Mouse (Mus musculus) intestine, embryonic 16.5 days (tissue): ENCODE measurements at regions not wholly inside any gene's neighbourhood (a gene's known extent, or its start where the extent isn't known, plus 50 kb on each side); places are given as distances from the start of the nearest gene placed in this dataset.
"Not testable (repeated sequence)": the region's sequence is repeated elsewhere in the genome, so short reads cannot be mapped to it uniquely, and the experiment has no call there.

Experiments used
- ATAC-seq: fragments of 200-750 bp; cut with Nextera tagmentation; 2 replicates; pipeline ENCODE4 v1.8.0; 2017; ENCODE audit warnings: moderate TSS enrichment, moderate library complexity
- H3K27ac ChIP-seq: fragments of 300-500 bp; sonication (generic); 2 replicates; pipeline ENCODE4 v1.5.1; 2014; ENCODE audit warnings: mild to moderate bottlenecking, low read length
- H3K27me3 ChIP-seq: fragments of 300-500 bp; sonication (generic); replicated peaks from 2 replicates; pipeline ENCODE4 v1.6.1; 2014; ENCODE audit warnings: low read length, control low read depth, mixed read lengths; ENCODE audit not compliant: control insufficient read depth, insufficient read depth
- H3K36me3 ChIP-seq: fragments of 300-500 bp; sonication (generic); 2 replicates; pipeline ENCODE4 v1.6.1; 2014; ENCODE audit warnings: low read length, control low read depth; ENCODE audit not compliant: control insufficient read depth, insufficient read depth
- H3K4me1 ChIP-seq: fragments of 300-500 bp; sonication (generic); 2 replicates; pipeline ENCODE4 v1.6.1; 2014; ENCODE audit warnings: low read length, control low read depth, mixed read lengths; ENCODE audit not compliant: control insufficient read depth, insufficient read depth
- H3K4me2 ChIP-seq: fragments of 300-500 bp; sonication (generic); 2 replicates; pipeline ENCODE4 v1.6.1; 2014; ENCODE audit warnings: low read depth, low read length, control low read depth
- H3K4me3 ChIP-seq: fragments of 300-500 bp; sonication (generic); 2 replicates; pipeline ENCODE4 v1.5.1; 2014; ENCODE audit warnings: mild to moderate bottlenecking, low read length
- H3K9ac ChIP-seq: fragments of 300-500 bp; sonication (generic); 2 replicates; pipeline ENCODE4 v1.6.1; 2014; ENCODE audit warnings: low read depth, low read length
- H3K9me3 ChIP-seq: fragments of 300-500 bp; sonication (generic); 2 replicates; pipeline ENCODE4 v1.6.1; 2016; ENCODE audit warnings: low read length, control low read depth; ENCODE audit not compliant: control insufficient read depth
- WGBS: fragments of 180-500 bp; shearing (Covaris S2); extraction: QIAGEN DNeasy Blood & Tissue Kit; methylation state at CpG from one replicate; pipeline ENCODE4 v1.1.7; 2014; 5-methylcytosine and 5-hydroxymethylcytosine counted together

GRCm38 (mm10) chr10:31143856-31144488 is 169.2 kb upstream of the Hddc2 start:
- H3K4me2 ChIP-seq: no peak overlapping the region
- ATAC-seq: no peak
- H3K4me3 ChIP-seq: no peak overlapping the region
- H3K4me1 ChIP-seq: no peaks in the 10 kb centered on the region
- H3K9ac ChIP-seq: no peak overlapping the region
- H3K27ac ChIP-seq: no peak overlapping the region
- H3K36me3 ChIP-seq: no peaks in the 10 kb centered on the region
- H3K27me3 ChIP-seq: no peaks in the 10 kb centered on the region
- no peaks in the 10 kb centered on the region for H3K9me3 ChIP-seq

- Histone ChIP-seq H3K4me3 (no peak overlapping the region), H3K27ac (no peak overlapping the region), H3K27me3 (no peaks in the 10 kb centered on the region), H3K36me3 (no peaks in the 10 kb centered on the region), H3K9me3 (no peaks in the 10 kb centered on the region), H3K4me2 (no peak overlapping the region), H3K9ac (no peak overlapping the region), H3K4me1 (no peaks in the 10 kb centered on the region)
- no peak for ATAC-seq
- 89% methylated on average over 3 of the region's 3 CpGs for WGBS
Observed at GRCm38 (mm10) chr10:31144489-31144872, 168.7 kb upstream of the Hddc2 start.

GRCm38 (mm10) chr10:31173169-31173686 is 140.0 kb upstream of the Hddc2 start:
- peak overlapping the region; percentile 65 for H3K27ac ChIP-seq

GRCm38 (mm10) chr10:31189577-31189976 is 123.6 kb upstream of the Hddc2 start:
- H3K9ac ChIP-seq: no peak overlapping the region
- 28% methylated on average over 1 of the region's 1 CpGs for WGBS
- H3K27ac ChIP-seq: no peak overlapping the region
- H3K4me3 ChIP-seq: no peak overlapping the region
- ATAC-seq: no peak
- H3K4me1 ChIP-seq: no peaks in the 10 kb centered on the region
- no peaks in the 10 kb centered on the region for H3K36me3 ChIP-seq
- H3K4me2 ChIP-seq: no peak overlapping the region
- H3K9me3 ChIP-seq: no peaks in the 10 kb centered on the region
- H3K27me3 ChIP-seq: no peaks in the 10 kb centered on the region

More at GRCm38 (mm10) chr10:31173169-31173686, 140.0 kb upstream of the Hddc2 start:
- peak; percentile 92 for ATAC-seq
- no peaks in the 10 kb centered on the region for H3K4me1 ChIP-seq
- WGBS: 37% methylated on average over 15 of the region's 15 CpGs
- no peaks in the 10 kb centered on the region for H3K27me3 ChIP-seq
- no peaks in the 10 kb centered on the region for H3K36me3 ChIP-seq
- no peaks in the 10 kb centered on the region for H3K9me3 ChIP-seq
- H3K9ac ChIP-seq: no peak overlapping the region
- H3K4me3 ChIP-seq: no peak overlapping the region
- H3K4me2 ChIP-seq: no peak overlapping the region

GRCm38 (mm10) chr10:31212164-31212563 is 101.0 kb upstream of the Hddc2 start:
- not testable (repeated sequence) for H3K27me3 ChIP-seq, H3K4me3 ChIP-seq, H3K4me2 ChIP-seq, H3K36me3 ChIP-seq, H3K4me1 ChIP-seq, H3K9ac ChIP-seq, ATAC-seq, H3K9me3 ChIP-seq, H3K27ac ChIP-seq
- 95% methylated on average over 8 of the region's 8 CpGs for WGBS

GRCm38 (mm10) chr10:31212778-31213454 is 100.3 kb upstream of the Hddc2 start:
- no peak overlapping the region for H3K9ac ChIP-seq
- H3K4me1 ChIP-seq: no peaks in the 10 kb centered on the region
- no peaks in the 10 kb centered on the region for H3K9me3 ChIP-seq
- H3K27ac ChIP-seq: no peak overlapping the region
- no peak overlapping the region for H3K4me3 ChIP-seq
- WGBS: 70% methylated on average over 2 of the region's 2 CpGs
- H3K36me3 ChIP-seq: no peaks in the 10 kb centered on the region
- ATAC-seq: no peak
- no peaks in the 10 kb centered on the region for H3K27me3 ChIP-seq
- H3K4me2 ChIP-seq: no peak overlapping the region

GRCm38 (mm10) chr10:31221902-31222301 is 91.3 kb upstream of the Hddc2 start:
- no peak for ATAC-seq
- Histone ChIP-seq H3K9me3 (no peaks in the 10 kb centered on the region), H3K4me1 (no peaks in the 10 kb centered on the region), H3K27me3 (no peaks in the 10 kb centered on the region), H3K9ac (no peak overlapping the region), H3K4me3 (no peak overlapping the region), H3K27ac (no peak overlapping the region), H3K36me3 (no peaks in the 10 kb centered on the region), H3K4me2 (no peak overlapping the region)
- WGBS: 59% methylated on average over 1 of the region's 1 CpGs

- 87% methylated on average over 3 of the region's 3 CpGs for WGBS
- H3K4me2 ChIP-seq: no peak overlapping the region
- no peaks in the 10 kb centered on the region for H3K27me3 ChIP-seq
- no peak overlapping the region for H3K9ac ChIP-seq
- no peak overlapping the region for H3K4me3 ChIP-seq
- H3K9me3 ChIP-seq: no peaks in the 10 kb centered on the region
- no peak for ATAC-seq
- H3K36me3 ChIP-seq: no peaks in the 10 kb centered on the region
- H3K4me1 ChIP-seq: no peaks in the 10 kb centered on the region
- no peak overlapping the region for H3K27ac ChIP-seq
Observed at GRCm38 (mm10) chr10:31229078-31229477, 84.1 kb upstream of the Hddc2 start.

- Histone ChIP-seq H3K9me3 (no peaks in the 10 kb centered on the region), H3K27me3 (no peaks in the 10 kb centered on the region), H3K36me3 (no peaks in the 10 kb centered on the region), H3K9ac (no peak overlapping the region), H3K4me1 (no peaks in the 10 kb centered on the region), H3K4me2 (no peak overlapping the region), H3K4me3 (no peak overlapping the region), H3K27ac (no peak overlapping the region)
- WGBS: 76% methylated on average over 3 of the region's 3 CpGs
- no peak for ATAC-seq
Observed at GRCm38 (mm10) chr10:31242442-31242966, 70.7 kb upstream of the Hddc2 start.
